Mouse (Mus musculus) embryonic facial prominence, embryonic 14.5 days (tissue): ENCODE measurements at regions not wholly inside any gene's neighbourhood (a gene's known extent, or its start where the extent isn't known, plus 50 kb on each side); places are given as distances from the start of the nearest gene placed in this dataset.

ENCODE experiments used
- ATAC-seq: fragments of 200-750 bp; cut with Nextera tagmentation; 2 replicates; pipeline ENCODE4 v1.8.0; 2017; ENCODE audit warnings: low read depth, moderate number of reproducible peaks, moderate TSS enrichment
- DNase-seq: peaks from one replicate; pipeline ENCODE4 v3.0.0-alpha.2; 2015; ENCODE audit warnings: low spot score
- H3K27ac ChIP-seq: fragments of 300-500 bp; sonication (generic); replicated peaks from 2 replicates; pipeline ENCODE4 v1.5.1; 2014; ENCODE audit warnings: low read depth, mild to moderate bottlenecking, low read length, moderate library complexity
- H3K27me3 ChIP-seq: fragments of 300-500 bp; sonication (generic); replicated peaks from 2 replicates; pipeline ENCODE4 v1.6.1; 2014; ENCODE audit warnings: low read length; ENCODE audit not compliant: control insufficient read depth, insufficient read depth
- H3K36me3 ChIP-seq: fragments of 300-500 bp; sonication (generic); 2 replicates; pipeline ENCODE4 v1.6.1; 2014; ENCODE audit warnings: low read length, mixed read lengths; ENCODE audit not compliant: control insufficient read depth, insufficient read depth
- H3K4me1 ChIP-seq: fragments of 300-500 bp; sonication (generic); 2 replicates; pipeline ENCODE4 v1.6.1; 2014; ENCODE audit warnings: antibody characterized with exemption, low read length; ENCODE audit not compliant: control insufficient read depth, insufficient read depth
- H3K4me2 ChIP-seq: fragments of 300-500 bp; sonication (generic); 2 replicates; pipeline ENCODE4 v1.6.1; 2014; ENCODE audit warnings: low read depth, mild to moderate bottlenecking, low read length, moderate library complexity, mixed read lengths
- H3K4me3 ChIP-seq: fragments of 300-500 bp; sonication (generic); 2 replicates; pipeline ENCODE4 v1.5.1; 2014; ENCODE audit warnings: low read depth, mild to moderate bottlenecking, low read length
- H3K9ac ChIP-seq: fragments of 300-500 bp; sonication (generic); 2 replicates; pipeline ENCODE4 v1.6.1; 2014; ENCODE audit warnings: low read depth, mild to moderate bottlenecking, low read length, moderate library complexity, mixed read lengths
- H3K9me3 ChIP-seq: fragments of 300-500 bp; sonication (generic); 2 replicates; pipeline ENCODE4 v1.6.1; 2016; ENCODE audit warnings: low read length; ENCODE audit not compliant: control insufficient read depth
- whole genome bisulfite sequencing: fragments of 180-500 bp; shearing (Covaris S2); extraction: QIAGEN DNeasy Blood & Tissue Kit; methylation state at CpG from one replicate; pipeline ENCODE4 v1.1.7; 2014; 5-methylcytosine and 5-hydroxymethylcytosine counted together

GRCm38 (mm10) chr6:110439509-110439908, 205.9 kb upstream of the Grm7 start:
- Histone ChIP-seq H3K4me2 (no peak overlapping the region), H3K27ac (no peak overlapping the region), H3K4me3 (no peak overlapping the region), H3K4me1 (no peaks in the 10 kb centered on the region), H3K9me3 (no peaks in the 10 kb centered on the region), H3K27me3 (no peaks in the 10 kb centered on the region), H3K9ac (no peak overlapping the region), H3K36me3 (no peaks in the 10 kb centered on the region)
- ATAC-seq (no peak), DNase-seq (peak; percentile 22)

DNA sequence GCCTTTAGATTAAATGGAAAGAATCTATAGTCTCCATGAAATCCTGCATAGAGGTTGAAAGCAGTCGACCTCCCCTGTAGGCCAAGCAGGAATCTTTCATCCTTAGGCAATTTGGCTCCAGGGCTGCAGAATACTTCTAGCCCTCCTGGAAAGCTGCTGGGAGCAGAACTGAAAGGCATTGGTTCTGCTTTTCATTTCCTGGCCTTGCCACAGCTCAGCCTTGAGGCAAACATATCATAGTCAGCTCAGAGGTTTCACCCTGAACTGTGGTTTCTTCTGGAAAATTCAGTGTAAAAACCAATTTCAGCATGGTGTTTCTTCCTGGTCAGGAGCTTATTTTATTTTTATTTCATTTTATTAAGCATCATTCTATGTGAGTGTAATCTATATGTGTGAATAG, 182.0 kb upstream of the Grm7 start:
- ATAC-seq (no peak), DNase-seq (peak; percentile 50)
- Histone ChIP-seq H3K36me3 (no peaks in the 10 kb centered on the region), H3K4me1 (no peaks in the 10 kb centered on the region), H3K9ac (no peak overlapping the region), H3K4me3 (no peak overlapping the region), H3K27ac (no peak overlapping the region), H3K4me2 (no peak overlapping the region), H3K9me3 (no peaks in the 10 kb centered on the region), H3K27me3 (no peaks in the 10 kb centered on the region)
- 26% methylated on average over 1 of the region's 1 CpGs for WGBS

DNA sequence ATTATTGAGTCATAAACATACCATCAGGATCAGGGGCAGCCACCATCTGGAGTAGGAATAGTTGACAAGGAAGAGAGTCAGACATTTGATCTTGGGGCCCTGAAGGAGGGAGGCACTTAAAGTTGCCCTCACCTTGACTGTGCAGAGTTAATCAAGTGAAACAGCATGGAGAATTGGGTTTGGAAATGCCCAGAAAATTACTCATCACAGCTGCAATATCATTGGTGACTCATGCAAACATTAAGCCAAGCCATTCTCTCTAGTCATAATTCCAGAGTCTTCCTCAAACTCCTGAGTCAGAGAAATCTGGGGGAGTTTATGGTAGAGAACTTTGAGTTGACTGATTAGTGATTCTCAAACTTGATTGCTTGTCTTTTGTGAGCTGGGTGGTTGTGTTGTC, 177.7 kb upstream of the Grm7 start:
- no peak for DNase-seq
- Histone ChIP-seq H3K4me1 (no peaks in the 10 kb centered on the region), H3K27ac (no peak overlapping the region), H3K9ac (no peak overlapping the region), H3K4me2 (no peak overlapping the region), H3K9me3 (no peaks in the 10 kb centered on the region), H3K4me3 (no peak overlapping the region), H3K27me3 (no peaks in the 10 kb centered on the region), H3K36me3 (no peaks in the 10 kb centered on the region)
- no peak for ATAC-seq

GRCm38 (mm10) chr6:110505861-110506260, 139.5 kb upstream of the Grm7 start:
- H3K36me3 ChIP-seq, result no peaks in the 10 kb centered on the region
- no peak overlapping the region for H3K9ac ChIP-seq
- H3K4me1 ChIP-seq, result no peaks in the 10 kb centered on the region
- H3K27me3 ChIP-seq, result no peaks in the 10 kb centered on the region
- H3K9me3 ChIP-seq, result no peaks in the 10 kb centered on the region
- no peak for DNase-seq
- no peak overlapping the region for H3K4me2 ChIP-seq
- no peak for ATAC-seq
- H3K4me3 ChIP-seq, result no peak overlapping the region
- H3K27ac ChIP-seq, result no peak overlapping the region
- WGBS, result 72% methylated on average over 2 of the region's 2 CpGs

GRCm38 (mm10) chr6:110510494-110510893, 134.9 kb upstream of the Grm7 start:
- Histone ChIP-seq H3K4me2 (no peak overlapping the region), H3K4me3 (no peak overlapping the region), H3K27ac (no peak overlapping the region), H3K4me1 (no peaks in the 10 kb centered on the region), H3K9ac (no peak overlapping the region), H3K36me3 (no peaks in the 10 kb centered on the region), H3K27me3 (no peaks in the 10 kb centered on the region), H3K9me3 (no peaks in the 10 kb centered on the region)
- ATAC-seq, result no peak
- no peak for DNase-seq

GRCm38 (mm10) chr6:110538731-110539191, 106.6 kb upstream of the Grm7 start:
- H3K27me3 ChIP-seq, result no peaks in the 10 kb centered on the region
- no peak overlapping the region for H3K4me2 ChIP-seq
- H3K4me3 ChIP-seq, result no peak overlapping the region
- no peak overlapping the region for H3K27ac ChIP-seq
- ATAC-seq (no peak), DNase-seq (no peak)
- no peaks in the 10 kb centered on the region for H3K36me3 ChIP-seq
- WGBS, result 80% methylated on average over 4 of the region's 4 CpGs
- H3K9me3 ChIP-seq, result no peaks in the 10 kb centered on the region
- H3K9ac ChIP-seq, result no peak overlapping the region
- no peaks in the 10 kb centered on the region for H3K4me1 ChIP-seq

- WGBS, result 69% methylated on average over 2 of the region's 2 CpGs
- Histone ChIP-seq H3K36me3 (no peaks in the 10 kb centered on the region), H3K4me1 (no peaks in the 10 kb centered on the region), H3K27ac (no peak overlapping the region), H3K9ac (no peak overlapping the region), H3K4me2 (no peak overlapping the region), H3K9me3 (no peaks in the 10 kb centered on the region), H3K27me3 (no peaks in the 10 kb centered on the region), H3K4me3 (no peak overlapping the region)
- ATAC-seq (no peak), DNase-seq (peak; percentile 3)
Observed at GRCm38 (mm10) chr6:110545542-110545941, 99.8 kb upstream of the Grm7 start.

- ATAC-seq (no peak), DNase-seq (no peak)
- H3K36me3 ChIP-seq, result no peaks in the 10 kb centered on the region
- no peak overlapping the region for H3K9ac ChIP-seq
- no peaks in the 10 kb centered on the region for H3K4me1 ChIP-seq
- 76% methylated on average over 3 of the region's 3 CpGs for WGBS
- H3K9me3 ChIP-seq, result no peaks in the 10 kb centered on the region
- H3K4me3 ChIP-seq, result no peak overlapping the region
- no peak overlapping the region for H3K27ac ChIP-seq
- no peak overlapping the region for H3K4me2 ChIP-seq
- H3K27me3 ChIP-seq, result no peaks in the 10 kb centered on the region
Observed at GRCm38 (mm10) chr6:110554847-110555246, 90.5 kb upstream of the Grm7 start.

DNA sequence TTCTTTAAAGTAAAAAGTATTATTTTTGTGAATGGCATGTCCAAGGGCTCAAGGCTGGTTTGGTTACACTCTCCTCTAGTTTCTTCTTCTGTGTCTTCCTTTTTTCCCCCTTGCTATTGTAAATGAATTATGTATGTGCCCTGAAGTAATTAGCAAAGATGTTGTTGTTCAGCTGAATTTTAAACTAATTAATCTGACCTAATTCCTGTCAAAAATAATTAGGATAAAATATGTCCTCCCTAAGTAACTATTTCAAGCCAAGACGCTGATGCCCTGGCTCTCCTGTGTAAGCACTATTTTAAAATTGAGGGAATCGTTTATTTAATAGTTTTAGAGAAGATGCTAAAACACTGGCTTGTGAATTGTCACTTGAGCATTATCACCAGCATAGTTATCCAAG, 85.7 kb upstream of the Grm7 start:
- Histone ChIP-seq H3K27me3 (no peaks in the 10 kb centered on the region), H3K4me2 (no peak overlapping the region), H3K27ac (no peak overlapping the region), H3K4me1 (no peaks in the 10 kb centered on the region), H3K9me3 (no peaks in the 10 kb centered on the region), H3K36me3 (no peaks in the 10 kb centered on the region), H3K4me3 (no peak overlapping the region), H3K9ac (no peak overlapping the region)
- no peak for ATAC-seq
- DNase-seq, result no peak
- 73% methylated on average over 2 of the region's 2 CpGs for WGBS
